Mouse (Mus musculus) embryonic fibroblast, embryonic 13.5 days (primary cell): ENCODE measurements around the gene Chaf1a. TPM values are rescaled to one million over a fixed set of nuclear protein-coding genes. Genes with fewer than 3 reads are reported as not detected.

Experiments
- H3K27ac ChIP-seq: 2 replicates; pipeline ENCODE4 v1.5.1; 2012; ENCODE audit warnings: low read length, control low read depth, inconsistent platforms; ENCODE audit not compliant: insufficient read depth
- H3K4me1 ChIP-seq: 2 replicates; pipeline ENCODE4 v1.6.1; 2011; ENCODE audit warnings: low read length; ENCODE audit not compliant: control insufficient read depth, insufficient read depth
- H3K4me3 ChIP-seq: 2 replicates; pipeline ENCODE4 v1.5.1; 2011; ENCODE audit warnings: mild to moderate bottlenecking, control low read depth, low read length; ENCODE audit not compliant: insufficient read depth
- CTCF ChIP-seq: IDR thresholded peaks from 2 replicates; pipeline ENCODE4 v1.5.1; 2011; ENCODE audit warnings: mild to moderate bottlenecking, control low read depth, low read length, moderate library complexity, borderline replicate concordance; ENCODE audit not compliant: insufficient read depth
- POLR2A ChIP-seq: IDR thresholded peaks from 2 replicates; pipeline ENCODE4 v1.6.1; 2011; ENCODE audit warnings: low read depth, mild to moderate bottlenecking, control low read depth, low read length, moderate library complexity
- polyA plus RNA-seq: library from polyadenylated mRNA; stranded (reverse); fragments of >200 nt; gene quantifications from 2 replicates; pipeline ENCODE4 v1.2.4, GENCODE M21; 2011; ENCODE audit warnings: low read depth; ENCODE audit not compliant: missing spikeins, insufficient read length

Chaf1a gene
- polyA plus RNA-seq, 1 experiment, result 13.9 TPM

DNA sequence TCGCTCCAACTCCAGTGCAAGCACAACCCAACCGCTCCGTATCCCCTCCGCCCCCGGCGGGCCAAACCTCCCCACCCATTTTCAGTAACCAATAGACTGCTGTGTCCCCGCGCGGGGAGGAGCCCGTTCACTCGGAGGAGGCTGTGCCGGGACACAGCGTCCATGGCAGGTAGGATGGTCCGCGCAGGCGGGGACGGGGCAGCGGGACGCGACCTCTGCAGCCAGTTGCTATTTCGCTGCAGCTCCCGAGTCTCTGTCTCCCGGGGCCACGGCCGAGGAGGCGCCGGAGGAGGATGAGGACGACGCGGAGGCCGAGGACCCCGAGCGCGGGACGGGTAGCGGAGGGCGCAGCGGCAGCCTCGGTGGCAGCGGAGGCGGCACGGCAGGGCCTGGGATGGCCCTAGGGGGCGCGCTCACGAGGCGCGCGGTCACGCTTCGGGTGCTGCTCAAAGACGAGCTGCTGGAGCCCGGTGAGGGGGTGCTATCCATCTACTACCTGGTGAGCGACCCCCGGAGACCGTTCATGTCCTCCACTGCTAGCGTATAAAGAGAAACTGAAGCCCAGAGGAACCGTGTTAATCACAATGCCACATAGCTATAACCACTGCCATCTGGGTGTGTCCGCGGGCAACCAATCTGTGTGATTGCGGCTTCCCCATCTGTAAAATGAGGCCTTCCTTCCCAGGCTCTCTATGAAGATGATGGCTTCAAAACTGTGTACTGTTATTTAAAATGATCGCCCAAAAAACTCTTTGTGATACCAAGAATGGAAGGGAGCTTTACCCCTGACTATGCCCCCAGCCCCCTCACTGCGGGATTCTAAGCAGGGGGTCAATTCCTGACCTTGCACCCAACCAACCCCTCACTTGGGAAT, 30.9 kb upstream of the Chaf1a start:
- no peaks in the 10 kb centered on the region for H3K4me1 ChIP-seq
- H3K27ac ChIP-seq, result peak overlapping the region; percentile 78
- peak overlapping the region; percentile 65 for H3K4me3 ChIP-seq
- TF ChIP-seq POLR2A (peak; percentile 96), CTCF (peak; percentile 30; the same call in 1 of the 2 replicates)

DNA sequence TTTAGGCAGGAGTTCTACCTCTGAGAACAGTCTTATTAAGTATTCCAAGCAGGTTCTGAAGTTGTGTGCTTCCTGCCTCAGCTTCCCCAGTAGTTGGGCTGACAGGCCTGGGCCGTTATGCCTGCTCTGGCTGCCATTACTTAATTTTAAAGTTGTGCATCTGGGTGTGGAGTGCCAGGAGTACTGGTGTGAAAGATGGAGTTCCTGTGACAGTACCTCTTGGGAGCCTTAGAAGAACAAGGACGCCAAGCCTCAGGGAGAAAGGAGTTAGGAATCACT, 30.3 kb upstream of the Chaf1a start:
- TF ChIP-seq CTCF (no peak), POLR2A (no peak)
- H3K4me3 ChIP-seq, result peak overlapping the region; percentile 65

DNA sequence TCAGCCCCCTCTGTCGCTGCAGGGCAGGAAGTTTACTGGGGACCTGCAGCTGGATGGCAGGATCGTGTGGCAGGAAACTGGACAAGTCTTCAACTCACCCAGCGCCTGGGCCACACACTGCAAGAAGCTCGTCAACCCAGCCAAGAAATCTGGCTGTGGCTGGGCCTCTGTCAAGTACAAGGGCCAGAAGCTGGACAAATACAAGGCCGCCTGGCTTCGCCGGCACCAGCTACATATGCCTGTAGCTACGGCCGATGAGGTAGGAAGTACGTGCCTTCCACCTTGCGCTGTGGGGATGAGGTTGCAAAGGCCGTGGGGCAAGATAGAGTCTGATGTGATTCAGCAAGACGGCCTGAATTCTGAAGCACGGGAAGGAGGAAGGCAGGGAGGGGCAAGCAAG, 30.0 kb upstream of the Chaf1a start:
- TF ChIP-seq POLR2A (no peak), CTCF (no peak)
- Histone ChIP-seq H3K27ac (0 out of 2 replicates have a peak overlapping the region, but pooled peaks have one; percentile 45), H3K4me1 (no peaks in the 10 kb centered on the region), H3K4me3 (peak overlapping the region; percentile 65)

More for the DNA sequence above, 30.3 kb upstream of the Chaf1a start:
- Histone ChIP-seq H3K4me1 (no peaks in the 10 kb centered on the region), H3K27ac (peak overlapping the region; percentile 45)

DNA sequence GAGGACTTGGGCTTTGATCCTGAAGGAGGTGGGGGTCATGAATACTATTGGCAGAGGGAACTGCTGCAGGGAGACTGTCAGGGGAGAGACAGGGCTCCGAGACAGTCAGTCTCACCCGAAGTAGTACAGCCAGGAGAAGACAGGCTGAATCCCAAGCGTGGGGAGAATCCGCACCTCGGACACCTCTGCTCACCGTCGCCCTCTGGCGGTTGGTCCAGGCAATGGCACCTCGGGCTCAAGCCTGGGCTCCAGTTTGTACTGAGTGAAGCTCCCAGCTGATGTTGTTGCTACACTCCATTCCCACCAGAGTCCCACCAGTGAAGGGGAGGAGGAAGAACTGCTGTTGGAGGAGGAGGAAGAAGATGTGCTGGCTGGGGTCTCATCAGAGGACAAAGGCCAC, 29.6 kb upstream of the Chaf1a start:
- Histone ChIP-seq H3K27ac (no peak overlapping the region), H3K4me3 (peak overlapping the region; percentile 65), H3K4me1 (no peaks in the 10 kb centered on the region)
- TF ChIP-seq CTCF (peak; percentile 92), POLR2A (no peak)

DNA sequence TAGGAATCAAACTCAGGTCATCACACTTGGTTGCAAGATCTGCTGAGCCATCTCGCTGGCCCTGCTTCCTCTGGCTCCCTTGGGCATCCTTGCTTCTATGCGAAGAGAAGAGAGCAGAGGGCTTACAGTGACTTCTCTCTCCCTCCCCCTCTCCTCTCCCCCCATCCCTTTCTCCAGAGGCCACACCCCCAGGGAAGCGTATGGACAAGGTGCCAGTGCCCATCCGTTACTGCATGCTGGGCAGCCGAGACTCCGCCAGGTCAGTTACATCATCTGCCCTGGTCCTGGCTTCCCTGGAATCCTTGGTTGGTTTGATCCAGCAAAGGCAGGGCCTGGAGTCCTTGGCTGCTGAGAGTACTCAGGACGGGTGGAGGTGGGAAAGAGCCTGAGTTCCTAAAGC, 28.8 kb upstream of the Chaf1a start:
- no peak for TF ChIP-seq POLR2A
- TF ChIP-seq CTCF, result no peak
- no peak overlapping the region for H3K4me3 ChIP-seq
- no peaks in the 10 kb centered on the region for H3K4me1 ChIP-seq
- no peak overlapping the region for H3K27ac ChIP-seq

DNA sequence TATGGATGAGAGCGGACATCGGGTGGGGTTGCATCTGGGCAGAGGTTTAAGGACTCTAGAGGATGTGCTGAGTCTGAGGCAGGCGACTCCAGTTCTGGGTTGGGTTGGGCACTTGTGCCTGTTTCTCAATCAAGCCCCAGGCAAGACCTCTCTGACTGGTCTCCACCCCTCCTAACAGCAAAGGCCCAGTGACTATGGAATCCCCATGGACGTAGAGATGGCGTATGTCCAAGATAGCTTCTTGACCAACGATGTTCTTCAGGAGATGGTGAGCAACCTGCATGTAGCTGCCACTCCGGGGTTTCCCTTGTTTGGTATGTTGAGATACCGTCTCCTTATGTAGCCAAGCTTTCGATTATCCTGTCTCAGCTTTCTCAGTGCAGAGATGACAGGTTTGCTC, 24.9 kb upstream of the Chaf1a start:
- Histone ChIP-seq H3K27ac (no peak overlapping the region), H3K4me3 (no peak overlapping the region), H3K4me1 (no peaks in the 10 kb centered on the region)
- TF ChIP-seq POLR2A (no peak), CTCF (no peak)

DNA sequence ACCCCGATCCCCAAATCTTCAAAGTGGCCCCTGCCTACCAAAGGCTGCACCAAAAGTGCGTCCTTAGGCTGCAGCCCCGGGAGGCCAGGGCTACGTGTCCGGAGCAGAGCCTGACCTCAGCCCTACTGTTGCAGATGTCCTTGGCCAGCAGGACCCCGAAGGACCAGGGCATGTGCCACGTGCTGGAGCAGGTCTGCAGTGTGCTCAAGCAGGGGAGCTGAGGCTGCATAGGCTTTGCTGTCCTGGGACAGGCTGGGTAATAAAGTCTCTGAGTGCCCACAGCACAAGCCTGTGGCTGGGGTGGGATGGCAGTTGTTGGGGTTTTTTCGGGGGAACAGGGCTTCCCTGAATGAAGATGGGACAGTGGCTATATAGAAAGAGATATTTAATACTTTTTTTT, 23.9 kb upstream of the Chaf1a start:
- H3K27ac ChIP-seq, result no peak overlapping the region
- H3K4me1 ChIP-seq, result no peaks in the 10 kb centered on the region
- no peak overlapping the region for H3K4me3 ChIP-seq
- no peak for TF ChIP-seq POLR2A
- no peak for TF ChIP-seq CTCF

DNA sequence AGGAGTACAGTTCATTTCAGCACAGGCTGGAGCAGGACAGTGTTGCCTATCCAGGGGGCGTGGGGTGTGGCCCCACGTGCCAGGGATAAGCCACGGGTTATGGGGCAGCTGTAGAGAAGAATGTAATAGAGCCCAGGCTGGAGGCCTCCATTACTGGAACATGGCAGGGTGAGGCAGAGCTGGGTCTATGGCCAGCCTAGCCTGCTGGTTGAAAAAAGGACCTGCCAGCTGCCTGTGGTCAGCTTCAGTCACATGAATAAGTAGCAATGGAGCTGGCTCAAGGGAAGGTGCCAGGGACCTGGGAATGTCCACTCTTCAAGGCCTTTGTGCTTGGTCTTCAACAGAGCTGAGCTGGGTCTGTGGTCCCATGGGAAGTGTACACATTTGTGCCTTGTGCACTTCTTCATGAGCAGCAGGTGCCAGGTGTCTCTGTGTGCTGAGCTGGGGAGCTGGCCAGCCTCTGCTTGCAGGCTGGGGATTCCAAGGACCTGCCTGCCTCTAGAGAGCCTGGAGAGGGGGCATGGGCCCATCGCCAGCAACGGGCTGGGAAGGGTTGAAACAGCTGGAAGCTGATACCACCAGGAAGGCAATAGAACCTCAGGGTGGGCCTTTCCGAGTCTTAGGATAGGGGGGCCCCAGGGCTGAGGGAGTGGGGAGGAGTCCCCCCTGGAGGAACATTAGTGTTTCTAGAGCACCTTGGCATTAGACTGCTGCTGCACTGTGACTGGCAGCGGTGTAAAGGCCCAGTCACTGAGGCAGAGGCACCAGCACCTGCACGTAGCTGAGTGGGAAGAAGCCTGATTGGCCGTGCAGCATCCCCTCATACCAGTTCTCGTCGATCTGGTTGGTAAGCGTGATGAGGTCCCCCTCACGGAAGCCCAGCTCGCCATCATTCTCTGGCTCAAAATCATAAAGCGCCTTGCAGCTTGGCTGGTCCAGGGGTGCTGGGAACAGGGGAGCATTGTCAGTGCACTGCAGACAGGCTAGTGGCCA, 23.1 kb upstream of the Chaf1a start:
- Histone ChIP-seq H3K4me1 (no peaks in the 10 kb centered on the region), H3K27ac (no peak overlapping the region), H3K4me3 (no peak overlapping the region)
- TF ChIP-seq POLR2A (0 out of 2 replicates have a peak, but pooled peaks have one; percentile 23), CTCF (no peak)

DNA sequence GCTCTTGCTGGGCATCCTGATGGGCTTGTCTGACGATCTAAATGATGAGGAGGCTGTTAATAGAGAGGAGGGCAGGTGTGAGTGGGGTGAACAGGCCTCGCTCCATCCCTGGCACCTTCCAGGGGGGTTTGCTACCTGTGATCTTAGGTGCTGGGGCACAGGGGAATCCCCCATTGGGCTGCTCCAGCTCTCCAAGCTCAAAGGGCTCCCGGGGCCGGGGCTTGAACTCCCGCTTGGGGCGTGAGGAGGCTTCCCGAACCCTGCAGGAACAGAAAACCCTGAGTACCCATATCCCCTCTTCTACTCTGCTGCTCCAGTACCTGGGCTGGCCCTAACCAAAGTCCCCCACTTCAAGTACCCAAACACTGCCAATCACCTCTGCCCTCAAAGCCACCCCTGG, 22.4 kb upstream of the Chaf1a start:
- Histone ChIP-seq H3K4me1 (0 out of 2 replicates have a peak, but pooled peaks cover 1% of the 10 kb centered on the region), H3K27ac (no peak overlapping the region), H3K4me3 (no peak overlapping the region)
- TF ChIP-seq CTCF, result no peak
- no peak for TF ChIP-seq POLR2A
